Mouse (Mus musculus) intestine, embryonic 16.5 days (tissue): Measurements from ENCODE around the gene Mafk. TPM values are rescaled to one million over a fixed set of nuclear protein-coding genes. Genes with fewer than 3 reads are reported as not detected.
A peak's percentile ranks its signal among the peaks of the same experiment; 100 is the strongest.
"Not testable (repeated sequence)": the region's sequence is repeated elsewhere in the genome, so short reads cannot be mapped to it uniquely, and the experiment has no call there.

Experiments
- ATAC-seq: fragments of 200-750 bp; cut with Nextera tagmentation; 2 replicates; pipeline ENCODE4 v1.8.0; 2017; ENCODE audit warnings: moderate TSS enrichment, moderate library complexity
- H3K27ac ChIP-seq: fragments of 300-500 bp; sonication (generic); 2 replicates; pipeline ENCODE4 v1.5.1; 2014; ENCODE audit warnings: mild to moderate bottlenecking, low read length
- H3K27me3 ChIP-seq: fragments of 300-500 bp; sonication (generic); replicated peaks from 2 replicates; pipeline ENCODE4 v1.6.1; 2014; ENCODE audit warnings: low read length, control low read depth, mixed read lengths; ENCODE audit not compliant: control insufficient read depth, insufficient read depth
- H3K36me3 ChIP-seq: fragments of 300-500 bp; sonication (generic); 2 replicates; pipeline ENCODE4 v1.6.1; 2014; ENCODE audit warnings: low read length, control low read depth; ENCODE audit not compliant: control insufficient read depth, insufficient read depth
- H3K4me1 ChIP-seq: fragments of 300-500 bp; sonication (generic); 2 replicates; pipeline ENCODE4 v1.6.1; 2014; ENCODE audit warnings: low read length, control low read depth, mixed read lengths; ENCODE audit not compliant: control insufficient read depth, insufficient read depth
- H3K4me2 ChIP-seq: fragments of 300-500 bp; sonication (generic); 2 replicates; pipeline ENCODE4 v1.6.1; 2014; ENCODE audit warnings: low read depth, low read length, control low read depth
- H3K4me3 ChIP-seq: fragments of 300-500 bp; sonication (generic); 2 replicates; pipeline ENCODE4 v1.5.1; 2014; ENCODE audit warnings: mild to moderate bottlenecking, low read length
- H3K9ac ChIP-seq: fragments of 300-500 bp; sonication (generic); 2 replicates; pipeline ENCODE4 v1.6.1; 2014; ENCODE audit warnings: low read depth, low read length
- H3K9me3 ChIP-seq: fragments of 300-500 bp; sonication (generic); 2 replicates; pipeline ENCODE4 v1.6.1; 2016; ENCODE audit warnings: low read length, control low read depth; ENCODE audit not compliant: control insufficient read depth
- WGBS: fragments of 180-500 bp; shearing (Covaris S2); extraction: QIAGEN DNeasy Blood & Tissue Kit; methylation state at CpG from one replicate; pipeline ENCODE4 v1.1.7; 2014; 5-methylcytosine and 5-hydroxymethylcytosine counted together
- polyA plus RNA-seq: library from polyadenylated mRNA; unstranded; fragments of >200 nt; fragmentation: Nextera tagmentation; extraction: Ambion mirVana; gene quantifications from 2 replicates; pipeline ENCODE4 v1.2.1, GENCODE M21; 2015

Gene Mafk
- 25.0 and 25.2 TPM in 2 replicates for polyA plus RNA-seq

- Histone ChIP-seq H3K27ac (peak within 1 kb of the TSS; percentile 96), H3K9ac (peak within 1 kb of the TSS; percentile 86), H3K4me3 (peak within 1 kb of the TSS; percentile 78), H3K9me3 (no peaks in the 10 kb centered on the region), H3K27me3 (no peaks in the 10 kb centered on the region), H3K4me2 (peak within 1 kb of the TSS; percentile 86), H3K4me1 (peaks cover 46% of the 10 kb centered on the region), H3K36me3 (no peaks in the 10 kb centered on the region)
- WGBS: under 1% methylated on average over 92 of the region's 92 CpGs
- ATAC-seq: peak; percentile 85
Measured at GRCm38 (mm10) chr5:139791227-139792158, at the start of gene Mafk. Gene Mafk, plus strand, starts transcription at chr5:139791513.

DNA sequence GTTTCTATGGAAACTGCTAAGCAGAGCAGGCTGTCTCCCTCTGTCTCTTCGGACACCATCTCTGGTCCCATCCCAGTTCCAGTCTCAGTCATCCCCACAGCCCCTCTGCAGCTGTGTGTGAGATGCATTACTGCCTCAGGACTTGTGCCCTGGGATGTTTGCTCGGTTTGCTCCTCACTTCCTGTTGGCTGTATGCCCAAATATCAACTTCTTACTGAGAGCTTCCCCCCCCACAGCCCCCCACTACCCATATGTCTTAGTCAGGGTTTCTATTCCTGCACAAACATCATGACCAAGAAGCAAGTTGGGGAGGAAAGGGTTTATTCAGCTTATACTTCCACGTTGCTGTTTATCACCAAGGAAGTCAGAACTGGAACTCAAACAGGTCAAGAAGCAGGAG is 48.7 kb upstream of the Mafk start:
- not testable (repeated sequence) for ATAC-seq, H3K27me3 ChIP-seq, H3K36me3 ChIP-seq

DNA sequence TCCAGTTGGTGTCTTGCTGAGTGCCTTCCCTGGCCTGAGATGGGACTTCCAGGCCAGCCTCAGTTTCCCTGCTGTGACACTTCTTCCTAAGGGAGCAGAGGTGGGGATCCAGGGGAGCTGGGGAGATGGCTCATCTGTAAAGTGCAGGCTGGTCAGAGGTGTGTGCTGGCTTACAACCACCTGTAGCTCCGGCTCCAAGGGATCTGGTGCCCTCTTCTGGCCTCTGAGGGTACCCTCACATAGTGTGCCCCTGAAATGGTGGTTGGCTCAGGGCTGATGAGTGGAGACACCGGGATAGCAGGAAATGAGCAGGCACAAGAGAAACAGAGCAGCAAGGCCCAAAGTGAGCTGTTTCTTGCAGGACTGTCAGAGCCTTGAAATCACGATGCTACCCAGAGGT is 45.5 kb upstream of the Mafk start:
- 0 out of 2 replicates have a peak overlapping the region, but pooled peaks have one; percentile 19 for H3K9ac ChIP-seq
- no peaks in the 10 kb centered on the region for H3K27me3 ChIP-seq
- ATAC-seq: peak; percentile 82
- H3K4me1 ChIP-seq: peaks cover 6% of the 10 kb centered on the region; the same call in 1 of the 2 replicates
- no peaks in the 10 kb centered on the region for H3K36me3 ChIP-seq
- H3K9me3 ChIP-seq: no peaks in the 10 kb centered on the region
- WGBS: 3% methylated on average over 3 of the region's 3 CpGs
- H3K4me2 ChIP-seq: no peak overlapping the region
- H3K4me3 ChIP-seq: no peak overlapping the region
- no peak overlapping the region for H3K27ac ChIP-seq

More for the DNA sequence above, 48.7 kb upstream of the Mafk start:
- whole genome bisulfite sequencing: 32% methylated on average over 3 of the region's 3 CpGs
- not testable (repeated sequence) for H3K9ac ChIP-seq, H3K4me3 ChIP-seq, H3K27ac ChIP-seq, H3K9me3 ChIP-seq, H3K4me2 ChIP-seq
- H3K4me1 ChIP-seq: peaks cover 14% of the 10 kb centered on the region

DNA sequence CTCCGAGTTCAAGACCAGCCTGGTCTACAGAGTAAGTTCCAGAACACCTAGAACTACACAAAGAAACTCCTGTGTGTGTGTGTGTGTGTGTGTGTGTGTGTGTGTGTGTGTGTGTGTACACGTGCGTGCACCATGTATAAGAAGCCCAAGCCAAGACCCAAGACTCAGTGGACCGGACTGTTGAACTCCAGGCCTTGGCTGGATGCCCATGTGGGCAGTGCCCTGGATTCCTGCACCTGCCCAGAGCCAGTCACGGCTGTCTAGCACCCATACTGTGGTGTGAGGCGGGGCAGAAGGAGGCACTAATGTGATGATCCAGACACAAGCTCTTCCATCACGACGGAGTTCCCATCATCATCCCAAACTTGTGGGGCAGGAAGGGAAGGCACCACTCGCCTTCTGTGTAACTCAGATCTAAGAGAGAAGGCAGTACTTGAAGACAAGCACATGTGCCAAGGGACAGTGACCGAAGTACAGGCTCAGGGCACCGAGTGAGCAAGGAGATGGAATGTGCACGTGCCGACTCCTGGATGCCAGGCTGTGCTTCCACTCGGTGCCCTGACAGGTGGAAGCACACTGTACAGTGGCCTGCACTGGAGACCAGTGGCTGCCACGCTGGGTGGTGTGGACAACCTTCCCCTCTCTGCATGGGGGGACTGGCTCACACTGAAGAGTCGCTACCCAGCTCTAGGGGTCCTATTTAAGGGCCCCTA is 41.7 kb upstream of the Mafk start:
- H3K9me3 ChIP-seq: no peaks in the 10 kb centered on the region
- 89% methylated on average over 16 of the region's 16 CpGs for WGBS
- H3K4me1 ChIP-seq: no peaks in the 10 kb centered on the region
- ATAC-seq: no peak
- H3K36me3 ChIP-seq: peaks cover 14% of the 10 kb centered on the region
- no peak overlapping the region for H3K4me2 ChIP-seq
- no peaks in the 10 kb centered on the region for H3K27me3 ChIP-seq
- H3K9ac ChIP-seq: no peak overlapping the region
- H3K4me3 ChIP-seq: no peak overlapping the region
- no peak overlapping the region for H3K27ac ChIP-seq

DNA sequence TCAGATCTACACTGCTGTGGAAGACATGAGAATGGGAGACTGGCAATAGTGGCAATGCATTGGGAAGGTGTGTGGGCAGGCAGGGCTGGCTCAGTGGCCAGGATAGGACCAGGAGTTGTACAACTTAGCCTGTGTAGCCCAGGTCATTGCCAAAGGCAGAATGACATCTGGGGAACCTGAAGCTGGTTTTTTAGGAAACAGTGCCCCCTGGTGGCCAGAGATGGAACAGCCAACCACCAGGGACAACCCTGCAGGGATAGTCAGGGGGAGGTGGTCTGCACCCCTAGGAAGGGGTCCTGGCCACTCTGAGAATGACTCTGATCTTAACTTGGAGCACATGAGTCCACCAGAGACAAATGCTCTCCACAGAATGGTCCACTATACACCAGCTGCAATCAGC is 40.8 kb upstream of the Mafk start:
- H3K4me3 ChIP-seq: no peak overlapping the region
- no peak overlapping the region for H3K9ac ChIP-seq
- peaks cover 19% of the 10 kb centered on the region for H3K36me3 ChIP-seq
- H3K9me3 ChIP-seq: no peaks in the 10 kb centered on the region
- H3K27ac ChIP-seq: no peak overlapping the region
- no peak overlapping the region for H3K4me2 ChIP-seq
- ATAC-seq: 0 out of 2 replicates have a peak, but pooled peaks have one; percentile 10
- no peaks in the 10 kb centered on the region for H3K27me3 ChIP-seq
- no peaks in the 10 kb centered on the region for H3K4me1 ChIP-seq

DNA sequence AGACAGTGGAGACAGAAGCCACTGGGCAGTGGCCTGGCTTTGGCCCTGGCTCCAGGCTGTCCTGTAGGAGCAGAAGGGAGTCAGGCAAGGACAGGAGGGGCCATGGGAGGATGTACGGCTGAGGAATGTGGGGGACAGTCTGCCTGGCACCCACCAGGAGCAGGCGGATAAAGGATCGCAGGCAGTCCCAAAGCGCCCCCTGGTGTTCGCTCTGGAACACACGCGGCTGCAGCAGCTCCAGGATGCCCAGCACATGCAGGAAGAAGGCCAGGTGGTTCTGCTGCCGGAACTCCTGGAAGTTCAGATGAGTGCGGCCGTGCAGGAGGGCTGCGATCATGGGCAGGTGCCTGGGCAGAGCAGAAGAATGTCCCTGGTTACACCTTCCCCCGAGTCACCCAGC is 36.6 kb upstream of the Mafk start:
- Histone ChIP-seq H3K4me3 (no peak overlapping the region), H3K36me3 (peaks cover 28% of the 10 kb centered on the region)
- 25% methylated on average over 12 of the region's 12 CpGs for WGBS

DNA sequence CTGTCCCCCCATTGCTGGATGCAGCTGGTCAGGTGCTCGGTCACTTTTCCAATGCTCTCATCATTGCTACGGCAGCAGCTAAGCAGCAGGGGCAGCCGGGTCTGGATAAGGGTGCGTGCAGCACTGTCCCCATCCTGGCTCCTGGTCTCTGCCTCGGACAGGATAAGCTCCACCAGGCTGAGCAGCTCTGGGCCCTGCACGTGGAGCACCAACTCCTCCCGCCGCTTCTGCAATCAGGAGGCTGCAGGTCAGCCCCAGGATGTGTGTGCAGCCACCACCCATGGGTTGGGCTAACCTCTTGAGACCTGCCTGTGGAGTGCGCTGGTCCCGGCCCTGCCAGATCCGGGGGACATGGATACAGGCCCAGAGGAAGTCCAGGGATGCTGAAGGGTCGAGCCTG is 35.2 kb upstream of the Mafk start:
- Histone ChIP-seq H3K36me3 (peaks cover 36% of the 10 kb centered on the region), H3K4me3 (no peak overlapping the region), H3K9ac (no peak overlapping the region), H3K4me1 (no peaks in the 10 kb centered on the region), H3K27me3 (no peaks in the 10 kb centered on the region), H3K4me2 (no peak overlapping the region), H3K9me3 (no peaks in the 10 kb centered on the region), H3K27ac (no peak overlapping the region)
- no peak for ATAC-seq
- 87% methylated on average over 12 of the region's 12 CpGs for WGBS

More for the DNA sequence above, 36.6 kb upstream of the Mafk start:
- no peak; the same call in 1 of the 2 replicates for ATAC-seq
- Histone ChIP-seq H3K27me3 (no peaks in the 10 kb centered on the region), H3K4me1 (no peaks in the 10 kb centered on the region), H3K9ac (no peak overlapping the region), H3K4me2 (no peak overlapping the region), H3K9me3 (no peaks in the 10 kb centered on the region), H3K27ac (no peak overlapping the region)

DNA sequence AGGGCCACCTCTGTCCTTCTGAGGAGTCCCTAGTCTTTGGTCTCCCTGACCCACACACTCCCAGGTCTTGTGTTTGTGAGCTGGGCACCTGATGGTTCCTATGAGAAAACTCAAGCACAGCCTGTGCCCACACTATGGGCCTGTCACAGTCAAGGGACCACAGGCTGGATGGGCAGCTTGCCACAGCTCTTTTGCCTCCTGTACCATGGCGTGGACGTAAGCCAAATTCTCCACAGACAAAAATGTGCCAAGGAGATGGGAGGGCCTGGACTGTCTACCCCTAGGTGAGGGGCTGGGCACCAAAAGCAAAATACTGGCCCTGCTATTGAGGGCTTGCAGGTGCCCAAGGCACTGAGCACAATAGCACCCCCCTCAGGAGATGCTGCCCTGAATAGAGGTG is 34.7 kb upstream of the Mafk start:
- ATAC-seq: no peak
- Histone ChIP-seq H3K27me3 (no peaks in the 10 kb centered on the region), H3K9ac (no peak overlapping the region), H3K4me3 (no peak overlapping the region), H3K36me3 (peaks cover 34% of the 10 kb centered on the region), H3K4me1 (no peaks in the 10 kb centered on the region), H3K4me2 (no peak overlapping the region), H3K9me3 (no peaks in the 10 kb centered on the region), H3K27ac (no peak overlapping the region)
- WGBS: 95% methylated on average over 2 of the region's 2 CpGs

- no peak overlapping the region for H3K9ac ChIP-seq
- ATAC-seq: no peak
- no peaks in the 10 kb centered on the region for H3K27me3 ChIP-seq
- no peak overlapping the region for H3K27ac ChIP-seq
- H3K4me2 ChIP-seq: no peak overlapping the region
- peaks cover 37% of the 10 kb centered on the region for H3K36me3 ChIP-seq
- H3K4me1 ChIP-seq: no peaks in the 10 kb centered on the region
- WGBS: 88% methylated on average over 16 of the region's 16 CpGs
- H3K4me3 ChIP-seq: no peak overlapping the region
- no peaks in the 10 kb centered on the region for H3K9me3 ChIP-seq
Measured at GRCm38 (mm10) chr5:139758096-139758495, 33.2 kb upstream of the Mafk start.
